Comparison of ENCODE assay signal across 10 mouse cellular contexts in genomic region chr17:11903001-11903400, GRCm38 (mm10).
DNase-seq lines count a peak whose midpoint lies in the region; ATAC-seq and TF ChIP-seq lines count a peak whose summit lies in the region.
"Had no signal": no experiment of that assay in that cellular context is flagged by ENCODE, and none has a peak within 500 bp of the region (broad histone marks: within the 10 kb centered on the region; RNA-seq: fewer than 3 reads in every experiment).

No protein-coding gene starts in this region.

- WGBS in lung, embryonic 14.5 days, result 42% methylated on average over 6 of the region's 6 CpGs

- H3K4me2 ChIP-seq in lung, embryonic 14.5 days, result no peak overlapping the region
- H3K4me2 ChIP-seq: embryonic facial prominence, embryonic 15.5 days had no signal

- no peak for DNase-seq in frontal cortex, postnatal 25 days (ENCODE audit: low spot score in 2 of 2)
- peak; percentile 44 for DNase-seq in lung, embryonic 14.5 days
- no peak for DNase-seq in lung, postnatal 25 days (ENCODE audit: low spot score)
- DNase-seq in adrenal gland, postnatal 25 days, result peak; percentile 49
- DNase-seq in lung, postnatal 14 days, result peak; percentile 2
- no peak for DNase-seq in natural killer cell, adult 2 months (ENCODE audit: low spot score in 2 of 2)
- no peak for DNase-seq in urinary bladder, postnatal 36 days (ENCODE audit: low spot score in 2 of 2)
- DNase-seq: right cerebral cortex, postnatal 25 days had no signal

- H3K9ac ChIP-seq in lung, embryonic 14.5 days, result no peak overlapping the region
- H3K9ac ChIP-seq: embryonic facial prominence, embryonic 15.5 days had no signal

- no peak overlapping the region for H3K4me3 ChIP-seq in lung, embryonic 14.5 days (ENCODE audit: low read depth, low read length)
- H3K4me3 ChIP-seq: embryonic facial prominence, embryonic 15.5 days had no signal

- TF ChIP-seq CTCF in lung, embryonic 14.5 days (IDR thresholded peaks at IDR 0.05; ENCODE audit: low read depth), result peak; percentile 31

- H3K4me1 ChIP-seq in lung, embryonic 14.5 days (ENCODE audit: insufficient read depth), result no peaks in the 10 kb centered on the region
- H3K4me1 ChIP-seq: embryonic facial prominence, embryonic 15.5 days had no signal

- H3K9me3 ChIP-seq in lung, embryonic 14.5 days (ENCODE audit: low read depth, low read length), result no peaks in the 10 kb centered on the region
- H3K9me3 ChIP-seq: embryonic facial prominence, embryonic 15.5 days had no signal

- H3K27ac ChIP-seq in lung, embryonic 14.5 days (ENCODE audit: low read depth), result no peak overlapping the region
- H3K27ac ChIP-seq: embryonic facial prominence, embryonic 15.5 days had no signal

- H3K27me3 ChIP-seq in lung, embryonic 14.5 days (ENCODE audit: insufficient read depth, low read length), result no peaks in the 10 kb centered on the region
- H3K27me3 ChIP-seq: embryonic facial prominence, embryonic 15.5 days had no signal

- H3K36me3 ChIP-seq in lung, embryonic 14.5 days (ENCODE audit: insufficient read depth), result no peaks in the 10 kb centered on the region
- H3K36me3 ChIP-seq: embryonic facial prominence, embryonic 15.5 days had no signal

- ATAC-seq in frontal cortex, adult (ENCODE audit: low TSS enrichment), result 0 out of 2 replicates have a peak, but pooled peaks have one; percentile 65
- ATAC-seq in lung, embryonic 14.5 days (ENCODE audit: insufficient read depth), result no peak

Comparison
In these comparisons a context has a peak if more than half of its experiments do, and no peak if none do; other contexts are left out.
1. DNase-seq: peak in lung, embryonic 14.5 days (single experiment), adrenal gland, postnatal 25 days (single experiment) and lung, postnatal 14 days (single experiment); none in frontal cortex, postnatal 25 days (0 of 2), lung, postnatal 25 days (single experiment), natural killer cell, adult 2 months (0 of 2) and urinary bladder, postnatal 36 days (0 of 2).